Mouse (Mus musculus) lung, embryonic 14.5 days (tissue): ENCODE measurements around the gene Pdcd4. TPM values are rescaled to one million over a fixed set of nuclear protein-coding genes. Genes with fewer than 3 reads are reported as not detected.

Experiments
- ATAC-seq: fragments of 200-750 bp; cut with Nextera tagmentation; 2 replicates; pipeline ENCODE4 v1.8.0; 2017; ENCODE audit warnings: mild to moderate bottlenecking, moderate TSS enrichment, moderate library complexity; ENCODE audit not compliant: insufficient read depth
- DNase-seq: peaks from one replicate; pipeline ENCODE4 v3.0.0-alpha.2; 2015
- H3K27ac ChIP-seq: fragments of 300-500 bp; sonication (generic); 2 replicates; pipeline ENCODE4 v1.5.1; 2014; ENCODE audit warnings: low read depth, mild to moderate bottlenecking, moderate library complexity
- H3K27me3 ChIP-seq: fragments of 300-500 bp; sonication (generic); 2 replicates; pipeline ENCODE4 v1.6.1; 2014; ENCODE audit warnings: low read length, control low read depth; ENCODE audit not compliant: insufficient read depth
- H3K36me3 ChIP-seq: fragments of 300-500 bp; sonication (generic); 2 replicates; pipeline ENCODE4 v1.6.1; 2014; ENCODE audit warnings: control low read depth; ENCODE audit not compliant: insufficient read depth
- H3K4me1 ChIP-seq: fragments of 300-500 bp; sonication (generic); 2 replicates; pipeline ENCODE4 v1.6.1; 2014; ENCODE audit warnings: antibody characterized with exemption, control low read depth; ENCODE audit not compliant: insufficient read depth
- H3K4me2 ChIP-seq: fragments of 300-500 bp; sonication (generic); 2 replicates; pipeline ENCODE4 v1.6.1; 2014; ENCODE audit warnings: mild to moderate bottlenecking
- H3K4me3 ChIP-seq: fragments of 300-500 bp; sonication (generic); 2 replicates; pipeline ENCODE4 v1.5.1; 2014; ENCODE audit warnings: low read depth, low read length
- H3K9ac ChIP-seq: fragments of 300-500 bp; sonication (generic); 2 replicates; pipeline ENCODE4 v1.6.1; 2014
- H3K9me3 ChIP-seq: fragments of 300-500 bp; sonication (generic); 2 replicates; pipeline ENCODE4 v1.6.1; 2016; ENCODE audit warnings: low read depth, low read length, control low read depth
- CTCF ChIP-seq: IDR thresholded peaks from 2 replicates; pipeline ENCODE4 v1.5.1; 2016; ENCODE audit warnings: antibody characterized with exemption, low read depth
- WGBS: fragments of 180-500 bp; shearing (Covaris S2); extraction: QIAGEN DNeasy Blood & Tissue Kit; methylation state at CpG from one replicate; pipeline ENCODE4 v1.1.7; 2014; 5-methylcytosine and 5-hydroxymethylcytosine counted together
- polyA plus RNA-seq: library from polyadenylated mRNA; unstranded; fragments of >200 nt; fragmentation: Nextera tagmentation; extraction: Ambion mirVana; gene quantifications from 2 replicates; pipeline ENCODE4 v1.2.1, GENCODE M21; 2014

Gene Pdcd4
- polyA plus RNA-seq, 1 experiment from 2014 or later, result 101 TPM

- H3K4me2 ChIP-seq, result no peak overlapping the region
- ATAC-seq (no peak), DNase-seq (no peak)
- H3K27ac ChIP-seq, result no peak overlapping the region
- H3K9ac ChIP-seq, result no peak overlapping the region
- no peaks in the 10 kb centered on the region for H3K27me3 ChIP-seq
- no peak overlapping the region for H3K4me3 ChIP-seq
- H3K36me3 ChIP-seq, result peaks cover 49% of the 10 kb centered on the region
- H3K9me3 ChIP-seq, result no peaks in the 10 kb centered on the region
- no peak for TF ChIP-seq CTCF
- no peaks in the 10 kb centered on the region for H3K4me1 ChIP-seq
Measured at GRCm38 (mm10) chr19:53933050-53933449, 41.0 kb downstream of the Pdcd4 start.

- TF ChIP-seq CTCF, result no peak
- no peak overlapping the region for H3K4me2 ChIP-seq
- H3K9ac ChIP-seq, result no peak overlapping the region
- H3K4me1 ChIP-seq, result no peaks in the 10 kb centered on the region
- no peak overlapping the region for H3K27ac ChIP-seq
- no peak for DNase-seq
- ATAC-seq, result no peak
- H3K27me3 ChIP-seq, result no peaks in the 10 kb centered on the region
- H3K4me3 ChIP-seq, result no peak overlapping the region
- no peaks in the 10 kb centered on the region for H3K9me3 ChIP-seq
- H3K36me3 ChIP-seq, result peaks cover 45% of the 10 kb centered on the region
Measured at GRCm38 (mm10) chr19:53934046-53934445, 42.0 kb downstream of the Pdcd4 start.

GRCm38 (mm10) chr19:53939467-53939866 lies 47.4 kb downstream of the Pdcd4 start:
- no peaks in the 10 kb centered on the region for H3K27me3 ChIP-seq
- H3K4me3 ChIP-seq, result no peak overlapping the region
- WGBS, result 66% methylated on average over 4 of the region's 4 CpGs
- no peak overlapping the region for H3K27ac ChIP-seq
- no peaks in the 10 kb centered on the region for H3K9me3 ChIP-seq
- peaks cover 10% of the 10 kb centered on the region; the same call in 1 of the 2 replicates for H3K36me3 ChIP-seq
- peaks cover 5% of the 10 kb centered on the region; the same call in 1 of the 2 replicates for H3K4me1 ChIP-seq
- no peak overlapping the region for H3K4me2 ChIP-seq
- DNase-seq (no peak), ATAC-seq (no peak)
- H3K9ac ChIP-seq, result no peak overlapping the region
- no peak for TF ChIP-seq CTCF

GRCm38 (mm10) chr19:53941139-53941538 lies 49.1 kb downstream of the Pdcd4 start:
- H3K4me3 ChIP-seq, result no peak overlapping the region
- H3K27me3 ChIP-seq, result no peaks in the 10 kb centered on the region
- 0 out of 2 replicates have a peak, but pooled peaks cover 7% of the 10 kb centered on the region for H3K36me3 ChIP-seq
- 76% methylated on average over 4 of the region's 4 CpGs for WGBS
- no peak for TF ChIP-seq CTCF
- no peak overlapping the region for H3K4me2 ChIP-seq
- no peak for ATAC-seq
- H3K27ac ChIP-seq, result no peak overlapping the region
- no peak for DNase-seq
- H3K9me3 ChIP-seq, result no peaks in the 10 kb centered on the region
- H3K4me1 ChIP-seq, result peaks cover 7% of the 10 kb centered on the region; the same call in 1 of the 2 replicates
- H3K9ac ChIP-seq, result no peak overlapping the region

- no peak for TF ChIP-seq CTCF
- no peaks in the 10 kb centered on the region for H3K27me3 ChIP-seq
- no peak overlapping the region for H3K4me3 ChIP-seq
- H3K9me3 ChIP-seq, result no peaks in the 10 kb centered on the region
- H3K36me3 ChIP-seq, result 0 out of 2 replicates have a peak, but pooled peaks cover 7% of the 10 kb centered on the region
- peaks cover 9% of the 10 kb centered on the region; the same call in 1 of the 2 replicates for H3K4me1 ChIP-seq
- ATAC-seq (no peak), DNase-seq (no peak)
- no peak overlapping the region; the same call in 1 of the 2 replicates for H3K9ac ChIP-seq
- H3K27ac ChIP-seq, result no peak overlapping the region
- WGBS, result 85% methylated on average over 2 of the region's 2 CpGs
- peak overlapping the region; percentile 71; the same call in 1 of the 2 replicates for H3K4me2 ChIP-seq
Measured at GRCm38 (mm10) chr19:53942342-53942741, 50.3 kb downstream of the Pdcd4 start.

- Histone ChIP-seq H3K27ac (peak within 1 kb of the TSS; percentile 99), H3K9ac (peak within 1 kb of the TSS; percentile 95), H3K36me3 (no peaks in the 10 kb centered on the region), H3K4me3 (peak within 1 kb of the TSS; percentile 88), H3K4me1 (peaks cover 10% of the 10 kb centered on the region; the same call in 1 of the 2 replicates), H3K4me2 (peak within 1 kb of the TSS; percentile 75), H3K27me3 (no peaks in the 10 kb centered on the region), H3K9me3 (no peaks in the 10 kb centered on the region)
- WGBS, result under 1% methylated on average over 61 of the region's 62 CpGs
- peak; percentile 9; the same call in 1 of the 2 replicates for TF ChIP-seq CTCF
- ATAC-seq (peak; percentile 95), DNase-seq (peak; percentile 99)
Measured at GRCm38 (mm10) chr19:53943802-53944785, 52.1 kb downstream of the Pdcd4 start, which contains the start of the genes Shoc2 and Bbip1. Shoc2 (plus strand) TSS chr19:53944306. Bbip1 (minus strand) TSS chr19:53944627.

- no peaks in the 10 kb centered on the region for H3K9me3 ChIP-seq
- H3K27me3 ChIP-seq, result no peaks in the 10 kb centered on the region
- TF ChIP-seq CTCF, result no peak
- H3K36me3 ChIP-seq, result no peaks in the 10 kb centered on the region
- peak overlapping the region; percentile 99 for H3K27ac ChIP-seq
- peak overlapping the region; percentile 88 for H3K4me3 ChIP-seq
- ATAC-seq, result no peak; the same call in none of the 2 replicates
- peak overlapping the region; percentile 75 for H3K4me2 ChIP-seq
- no peak for DNase-seq
- peak overlapping the region; percentile 95 for H3K9ac ChIP-seq
- H3K4me1 ChIP-seq, result peaks cover 10% of the 10 kb centered on the region; the same call in 1 of the 2 replicates
- under 1% methylated on average over 34 of the region's 47 CpGs for WGBS
Measured at GRCm38 (mm10) chr19:53944786-53945169, 52.7 kb downstream of the Pdcd4 start.
